Mouse (Mus musculus) MEL (cell line): ENCODE measurements around the gene Aff1. TPM values are rescaled to one million over a fixed set of nuclear protein-coding genes. Genes with fewer than 3 reads are reported as not detected.

Experiments
- DNase-seq: peaks from one replicate; pipeline ENCODE4 v3.0.0; 2011; ENCODE audit warnings: low read depth, low spot score
- H3K27ac ChIP-seq: 2 replicates; pipeline ENCODE4 v1.5.1; 2012; ENCODE audit warnings: low read depth, mild to moderate bottlenecking, control low read depth, low read length, moderate library complexity; ENCODE audit not compliant: control insufficient read depth
- H3K27me3 ChIP-seq, 2 experiments: fragments of 150-350 bp in 1 of 2; sonication (generic) in 1 of 2; 2 replicates each; pipeline ENCODE4 v1.6.1; 2012; ENCODE audit warnings: low read length in 2 of 2, mild to moderate bottlenecking in 2 of 2, improper control_type of control experiment in 1 of 2, moderate library complexity in 1 of 2; ENCODE audit not compliant: insufficient read depth in 2 of 2, control insufficient read depth in 1 of 2
- H3K36me3 ChIP-seq, 2 experiments: 2 replicates each; pipeline ENCODE4 v1.6.1; 2012 to 2014; ENCODE audit warnings: low read length in 2 of 2, improper control_type of control experiment in 1 of 2, inconsistent platforms in 1 of 2, mild to moderate bottlenecking in 1 of 2; ENCODE audit not compliant: insufficient read depth in 2 of 2, control insufficient read depth in 1 of 2
- H3K4me1 ChIP-seq, 2 experiments: fragments of 150-350 bp in 1 of 2; sonication (generic) in 1 of 2; 2 replicates each; pipeline ENCODE4 v1.6.1; 2012; ENCODE audit warnings: low read length in 2 of 2, improper control_type of control experiment in 1 of 2, mild to moderate bottlenecking in 1 of 2; ENCODE audit not compliant: insufficient read depth in 2 of 2, control insufficient read depth in 1 of 2
- H3K4me3 ChIP-seq, 2 experiments: fragments of 150-350 bp in 1 of 2; sonication (generic) in 1 of 2; 2 replicates each; pipeline ENCODE4 v1.5.1; 2012; ENCODE audit warnings: low read depth in 2 of 2, low read length in 2 of 2, mild to moderate bottlenecking in 2 of 2, moderate library complexity in 2 of 2, control low read depth in 1 of 2, improper control_type of control experiment in 1 of 2; ENCODE audit not compliant: control insufficient read depth in 1 of 2, insufficient read depth in 1 of 2
- H3K79me2 ChIP-seq: 2 replicates; pipeline ENCODE4 v1.6.1; 2012; ENCODE audit warnings: mild to moderate bottlenecking, low read length, moderate library complexity; ENCODE audit not compliant: control insufficient read depth, poor library complexity, insufficient read depth
- H3K9ac ChIP-seq: 2 replicates; pipeline ENCODE4 v1.6.1; 2012; ENCODE audit warnings: low read depth, mild to moderate bottlenecking, control low read depth, low read length, moderate library complexity; ENCODE audit not compliant: control insufficient read depth, poor library complexity, severe bottlenecking
- H3K9me3 ChIP-seq: fragments of 150-350 bp; sonication (generic); replicated peaks from 2 replicates; pipeline ENCODE4 v1.6.1; 2012; ENCODE audit warnings: mild to moderate bottlenecking, low read length, improper control_type of control experiment, moderate library complexity; ENCODE audit not compliant: insufficient read depth
- CHD1 ChIP-seq: IDR thresholded peaks from 2 replicates; pipeline ENCODE4 v1.6.1; 2012; ENCODE audit warnings: low read depth, mild to moderate bottlenecking, inconsistent platforms, low read length, improper control_type of control experiment
- CHD2 ChIP-seq: IDR thresholded peaks from 2 replicates; pipeline ENCODE4 v1.6.1; 2011; ENCODE audit warnings: low read length, improper control_type of control experiment
- ELF1 ChIP-seq: IDR thresholded peaks from 2 replicates; pipeline ENCODE4 v1.6.1; 2014; ENCODE audit warnings: low read depth, mild to moderate bottlenecking, inconsistent platforms, low read length, improper control_type of control experiment, moderate library complexity
- EP300 ChIP-seq, 2 experiments: IDR thresholded peaks; 2 replicates each; pipeline ENCODE4 v1.6.1; 2011; ENCODE audit warnings: improper control_type of control experiment in 2 of 2, low read length in 2 of 2, low read depth in 1 of 2, mild to moderate bottlenecking in 1 of 2
- GABPA ChIP-seq: IDR thresholded peaks from 2 replicates; pipeline ENCODE4 v1.6.1; 2012; ENCODE audit warnings: low read depth, mild to moderate bottlenecking, inconsistent platforms, low read length, improper control_type of control experiment, moderate library complexity
- GATA1 ChIP-seq: IDR thresholded peaks from 2 replicates; pipeline ENCODE4 v1.6.1; 2011; ENCODE audit warnings: low read depth, low read length, improper control_type of control experiment
- MAX ChIP-seq: IDR thresholded peaks from 2 replicates; pipeline ENCODE4 v1.6.1; 2011; ENCODE audit warnings: low read length, improper control_type of control experiment
- MEF2A ChIP-seq: IDR thresholded peaks from 2 replicates; pipeline ENCODE4 v1.6.1; 2014; ENCODE audit warnings: low read depth, mild to moderate bottlenecking, inconsistent platforms, low read length, improper control_type of control experiment; ENCODE audit not compliant: poor library complexity, insufficient replicate concordance, severe bottlenecking; ENCODE audit errors: extremely low read depth
- MYC ChIP-seq: IDR thresholded peaks from 2 replicates; pipeline ENCODE4 v1.6.1; 2011; ENCODE audit warnings: low read depth, mild to moderate bottlenecking, low read length, improper control_type of control experiment, moderate library complexity
- RAD21 ChIP-seq: IDR thresholded peaks from 2 replicates; pipeline ENCODE4 v1.6.1; 2011; ENCODE audit warnings: mild to moderate bottlenecking, low read depth, low read length, improper control_type of control experiment
- SIN3A ChIP-seq: IDR thresholded peaks from 2 replicates; pipeline ENCODE4 v1.6.1; 2012; ENCODE audit warnings: low read length, improper control_type of control experiment, inconsistent platforms
- SMC3 ChIP-seq: IDR thresholded peaks from 2 replicates; pipeline ENCODE4 v1.6.1; 2011; ENCODE audit warnings: low read depth, low read length, improper control_type of control experiment
- USF1 ChIP-seq: IDR thresholded peaks from 2 replicates; pipeline ENCODE4 v1.6.1; 2014; ENCODE audit warnings: low read depth, mild to moderate bottlenecking, inconsistent platforms, low read length, improper control_type of control experiment, moderate library complexity
- ZC3H11A ChIP-seq: IDR thresholded peaks from 2 replicates; pipeline ENCODE4 v1.6.1; 2012; ENCODE audit warnings: low read depth, mild to moderate bottlenecking, inconsistent platforms, low read length, improper control_type of control experiment
- polyA plus RNA-seq, 2 experiments: library from polyadenylated mRNA; stranded (reverse) in 1 of 2; unstranded in 1 of 2; fragments of >175 nt in 1 of 2; fragments of >200 nt in 1 of 2; gene quantifications; 2 replicates each; pipeline versions ENCODE4 v1.2.1 to v1.2.4; 2012; ENCODE audit warnings: low replicate concordance in 2 of 2, low read depth in 1 of 2; ENCODE audit not compliant: insufficient read length in 2 of 2, insufficient read depth in 1 of 2, missing spikeins in 1 of 2
- total RNA-seq: library from RNA; depleted of rRNA; stranded (reverse); fragments of 300-350 nt; gene quantifications from 2 replicates; pipeline ENCODE4 v1.2.3, GENCODE M21; 2012

The Aff1 gene
- total and polyA plus RNA-seq, 3 experiments, result 5.4 to 13.4 TPM; not detected in 1

GRCm38 (mm10) chr5:103681824-103682223 is 10.3 kb upstream of the Aff1 start:
- no peaks in the 10 kb centered on the region for H3K27me3 ChIP-seq
- TF ChIP-seq ZC3H11A (no peak), USF1 (no peak), MYC (no peak), ELF1 (no peak), SMC3 (no peak), CHD2 (no peak), RAD21 (no peak), CHD1 (no peak), GABPA (no peak)
- no peak overlapping the region for H3K9ac ChIP-seq
- H3K27ac ChIP-seq, result no peak overlapping the region
- H3K4me1 ChIP-seq, result no peaks in the 10 kb centered on the region
- no peak for DNase-seq
- no peaks in the 10 kb centered on the region for H3K9me3 ChIP-seq
- no peak overlapping the region for H3K4me3 ChIP-seq
- H3K79me2 ChIP-seq, result no peaks in the 10 kb centered on the region
- no peaks in the 10 kb centered on the region for H3K36me3 ChIP-seq

- no peak overlapping the region for H3K9ac ChIP-seq
- H3K4me3 ChIP-seq, result no peak overlapping the region
- peaks cover 0 to 5% of the 10 kb centered on the region in 2 experiments; a peak in 2 of 4 replicates for H3K27me3 ChIP-seq
- H3K4me1 ChIP-seq, result 0 out of 4 replicates have a peak, but pooled peaks cover 0 to 4% of the 10 kb centered on the region in 2 experiments
- no peaks in the 10 kb centered on the region for H3K9me3 ChIP-seq
- H3K27ac ChIP-seq, result no peak overlapping the region
- H3K36me3 ChIP-seq, result no peaks in the 10 kb centered on the region; a peak in 1 of 4 replicates
- no peak for DNase-seq
- H3K79me2 ChIP-seq, result no peaks in the 10 kb centered on the region
- TF ChIP-seq GABPA (no peak), CHD2 (no peak), MAX (no peak), SIN3A (no peak)
Measured at GRCm38 (mm10) chr5:103689645-103690044, 2.5 kb upstream of the Aff1 start.

- no peaks in the 10 kb centered on the region; a peak in 1 of 4 replicates for H3K36me3 ChIP-seq
- TF ChIP-seq GATA1 (no peak), MEF2A (no peak), MAX (no peak), GABPA (no peak), EP300 (IDR thresholded peaks at IDR 0.05; ENCODE audit: low read depth in 1 of 2, low read length in 2 of 2) (no peak)
- no peak overlapping the region for H3K9ac ChIP-seq
- 0 out of 4 replicates have a peak, but pooled peaks cover 0 to 4% of the 10 kb centered on the region in 2 experiments for H3K4me1 ChIP-seq
- H3K4me3 ChIP-seq, result no peak overlapping the region
- no peaks in the 10 kb centered on the region for H3K79me2 ChIP-seq
- DNase-seq, result no peak
- H3K9me3 ChIP-seq, result no peaks in the 10 kb centered on the region
- H3K27ac ChIP-seq, result no peak overlapping the region
- peaks cover 0 to 5% of the 10 kb centered on the region in 2 experiments; a peak in 2 of 4 replicates for H3K27me3 ChIP-seq
Measured at GRCm38 (mm10) chr5:103690190-103690589, 2.0 kb upstream of the Aff1 start.
